Comparison of ENCODE assay signal across 8 mouse cellular contexts in genomic region chr10:81410981-81411380, GRCm38 (mm10). TPM values are rescaled to one million over a fixed set of nuclear protein-coding genes. Genes with fewer than 3 reads are reported as not detected.
DNase-seq lines count a peak whose midpoint lies in the region; ATAC-seq and TF ChIP-seq lines count a peak whose summit lies in the region.

No protein-coding gene starts in this region.

- peak overlapping the region; percentile 70; the same call in 1 of the 2 replicates for H3K27ac ChIP-seq in forebrain, postnatal 0 days (ENCODE audit: low read depth, low read length)
- peak overlapping the region; percentile 84 for H3K27ac ChIP-seq in kidney, embryonic 15.5 days
- H3K27ac ChIP-seq in olfactory bulb, adult 2 months (ENCODE audit: insufficient read depth, low read depth, low read length): peak overlapping the region; percentile 88

- H3K4me1 ChIP-seq in lung, adult 2 months (ENCODE audit: control insufficient read depth, insufficient read depth, low read length): peaks cover 87% of the 10 kb centered on the region
- peaks cover 9% of the 10 kb centered on the region; the same call in 1 of the 2 replicates for H3K4me1 ChIP-seq in forebrain, postnatal 0 days (ENCODE audit: insufficient read depth)
- H3K4me1 ChIP-seq in kidney, embryonic 15.5 days: peaks cover 97% of the 10 kb centered on the region
- peaks cover 91% of the 10 kb centered on the region for H3K4me1 ChIP-seq in olfactory bulb, adult 2 months (ENCODE audit: control insufficient read depth, insufficient read depth, low read length)

- H3K4me3 ChIP-seq in lung, adult 2 months (replicated peaks; ENCODE audit: extremely low read depth, low read depth, low read length): no peak overlapping the region
- H3K4me3 ChIP-seq in forebrain, postnatal 0 days (ENCODE audit: low read depth, low read length): no peak overlapping the region
- no peak overlapping the region for H3K4me3 ChIP-seq in kidney, embryonic 15.5 days (replicated peaks)
- no peak overlapping the region for H3K4me3 ChIP-seq in olfactory bulb, adult 2 months (ENCODE audit: insufficient read depth, low read depth, low read length)

- H3K9me3 ChIP-seq in forebrain, postnatal 0 days (ENCODE audit: low read length): no peaks in the 10 kb centered on the region
- H3K9me3 ChIP-seq in kidney, embryonic 15.5 days (replicated peaks): no peaks in the 10 kb centered on the region

- peak; percentile 63 for DNase-seq in lung, postnatal 10 days
- no peak for DNase-seq in lung, adult 2 months
- no peak for DNase-seq in forebrain, postnatal 0 days
- no peak for DNase-seq in spleen, adult 12 weeks (ENCODE audit: low spot score)
- DNase-seq in gastrocnemius, adult 18-20 months (ENCODE audit: low spot score): no peak
- no peak for DNase-seq in cerebellum, postnatal 14 days

- H3K9ac ChIP-seq in forebrain, postnatal 0 days: no peak overlapping the region
- H3K9ac ChIP-seq in kidney, embryonic 15.5 days: no peak overlapping the region

- no peak for TF ChIP-seq CTCF in lung, adult 2 months (IDR thresholded peaks at IDR 0.05; ENCODE audit: insufficient read depth, low read length)
- no peak for TF ChIP-seq CTCF in forebrain, postnatal 0 days (IDR thresholded peaks at IDR 0.05; ENCODE audit: low read depth)
- no peak for TF ChIP-seq CTCF in olfactory bulb, adult 2 months (IDR thresholded peaks at IDR 0.05; ENCODE audit: insufficient read depth, low read depth, low read length)

- no peak; the same call in 1 of the 2 replicates for TF ChIP-seq POLR2A in lung, adult 2 months (IDR thresholded peaks at IDR 0.05; ENCODE audit: borderline replicate concordance, extremely low read depth, low read depth, low read length)
- no peak for TF ChIP-seq POLR2A in olfactory bulb, adult 2 months (IDR thresholded peaks at IDR 0.05; ENCODE audit: insufficient read depth, low read depth, low read length)

- H3K36me3 ChIP-seq in forebrain, postnatal 0 days (ENCODE audit: insufficient read depth): peaks cover 25% of the 10 kb centered on the region; the same call in 1 of the 2 replicates
- H3K36me3 ChIP-seq in kidney, embryonic 15.5 days: peaks cover 37% of the 10 kb centered on the region

- H3K4me2 ChIP-seq in forebrain, postnatal 0 days (ENCODE audit: low read depth): no peak overlapping the region
- H3K4me2 ChIP-seq in kidney, embryonic 15.5 days: peak overlapping the region; percentile 37

- 36% methylated on average over 9 of the region's 9 CpGs for WGBS in lung, adult 2 months
- WGBS in forebrain, postnatal 0 days: 69% methylated on average over 9 of the region's 9 CpGs
- WGBS in kidney, embryonic 15.5 days: 49% methylated on average over 9 of the region's 9 CpGs
- WGBS in olfactory bulb, adult 2 months: 56% methylated on average over 9 of the region's 9 CpGs

- no peaks in the 10 kb centered on the region for H3K27me3 ChIP-seq in forebrain, postnatal 0 days (ENCODE audit: insufficient read depth, low read length)
- no peaks in the 10 kb centered on the region for H3K27me3 ChIP-seq in kidney, embryonic 15.5 days

- no peak for ATAC-seq in forebrain, postnatal 0 days
- no peak for ATAC-seq in kidney, embryonic 15.5 days (replicated peaks; ENCODE audit: low FRiP score)

RNA-seq across cellular contexts. Expression of gene Smim24, which starts 18.1 kb away (rescaled TPM):
- 8.8 and 10.1 TPM in 2 replicates for polyA plus RNA-seq in lung, adult 2 months (2012; rRNA removed)
- 0.77 and 1.3 TPM in 2 replicates for total RNA-seq in forebrain, postnatal 0 days (2014; rRNA removed)
- 1.7 TPM in 2 replicates for polyA plus RNA-seq in forebrain, postnatal 0 days (2015; fragmentation: Nextera tagmentation; extraction: Ambion mirVana)
- polyA plus RNA-seq in kidney, embryonic 15.5 days (2015; fragmentation: Nextera tagmentation; extraction: Ambion mirVana): 26.0 and 29.4 TPM in 2 replicates
- not detected in 2 replicates for polyA plus RNA-seq in olfactory bulb, adult 2 months (2012; ENCODE audit: insufficient read depth, insufficient read length, low replicate concordance, missing spikeins)
- not detected for total RNA-seq in gastrocnemius, adult 18-20 months (2021)

RNA-seq across cellular contexts. Expression of gene Gm48552, which starts 22.2 kb away (rescaled TPM):
- polyA plus RNA-seq in lung, adult 2 months (2012; rRNA removed): 3.6 and 5.9 TPM in 2 replicates
- total RNA-seq in forebrain, postnatal 0 days (2014; rRNA removed): 5.8 and 16.6 TPM in 2 replicates
- polyA plus RNA-seq in forebrain, postnatal 0 days (2015; fragmentation: Nextera tagmentation; extraction: Ambion mirVana): 1.9 and 3.7 TPM in 2 replicates
- polyA plus RNA-seq in kidney, embryonic 15.5 days (2015; fragmentation: Nextera tagmentation; extraction: Ambion mirVana): 1.6 and 2.1 TPM in 2 replicates
- not detected in 2 replicates for polyA plus RNA-seq in olfactory bulb, adult 2 months (2012; ENCODE audit: insufficient read depth, insufficient read length, low replicate concordance, missing spikeins)
- total RNA-seq in gastrocnemius, adult 18-20 months (2021): under 1 TPM in 1 of 2 experiments, not detected in 1; 0.34 TPM

RNA-seq across cellular contexts. Expression of gene Gm48551, which starts 26.7 kb away (rescaled TPM):
- polyA plus RNA-seq in lung, adult 2 months (2012; rRNA removed): 3.7 and 6.3 TPM in 2 replicates
- total RNA-seq in forebrain, postnatal 0 days (2014; rRNA removed): 2.5 and 3.3 TPM in 2 replicates
- polyA plus RNA-seq in forebrain, postnatal 0 days (2015; fragmentation: Nextera tagmentation; extraction: Ambion mirVana): 5.0 and 7.3 TPM in 2 replicates
- polyA plus RNA-seq in kidney, embryonic 15.5 days (2015; fragmentation: Nextera tagmentation; extraction: Ambion mirVana): 2.5 and 4.1 TPM in 2 replicates
- not detected in 2 replicates for polyA plus RNA-seq in olfactory bulb, adult 2 months (2012; ENCODE audit: insufficient read depth, insufficient read length, low replicate concordance, missing spikeins)
- under 1 TPM; 0.57 to 0.97 TPM for total RNA-seq in gastrocnemius, adult 18-20 months (2021)

RNA-seq across cellular contexts. Expression of gene Dohh, which starts 26.8 kb away (rescaled TPM):
- 79.2 and 83.4 TPM in 2 replicates for polyA plus RNA-seq in lung, adult 2 months (2012; rRNA removed)
- total RNA-seq in forebrain, postnatal 0 days (2014; rRNA removed): 126 and 139 TPM in 2 replicates
- 111 and 125 TPM in 2 replicates for polyA plus RNA-seq in forebrain, postnatal 0 days (2015; fragmentation: Nextera tagmentation; extraction: Ambion mirVana)
- 79.7 and 82.2 TPM in 2 replicates for polyA plus RNA-seq in kidney, embryonic 15.5 days (2015; fragmentation: Nextera tagmentation; extraction: Ambion mirVana)
- not detected in 2 replicates for polyA plus RNA-seq in olfactory bulb, adult 2 months (2012; ENCODE audit: insufficient read depth, insufficient read length, low replicate concordance, missing spikeins)
- 10 to 100 TPM; 41.1 to 44.1 TPM for total RNA-seq in gastrocnemius, adult 18-20 months (2021)

RNA-seq across cellular contexts. Expression of gene Fzr1, which starts 32.7 kb away (rescaled TPM):
- 59.3 and 61.8 TPM in 2 replicates for polyA plus RNA-seq in lung, adult 2 months (2012; rRNA removed)
- 60.2 and 67.2 TPM in 2 replicates for total RNA-seq in forebrain, postnatal 0 days (2014; rRNA removed)
- 128 and 132 TPM in 2 replicates for polyA plus RNA-seq in forebrain, postnatal 0 days (2015; fragmentation: Nextera tagmentation; extraction: Ambion mirVana)
- polyA plus RNA-seq in kidney, embryonic 15.5 days (2015; fragmentation: Nextera tagmentation; extraction: Ambion mirVana): 105 and 114 TPM in 2 replicates
- not detected in 2 replicates for polyA plus RNA-seq in olfactory bulb, adult 2 months (2012; ENCODE audit: insufficient read depth, insufficient read length, low replicate concordance, missing spikeins)
- total RNA-seq in gastrocnemius, adult 18-20 months (2021): 10 to 100 TPM; 15.3 to 15.4 TPM
